Mouse (Mus musculus): ENCODE measurements at regions not wholly inside any gene's neighbourhood (a gene's known extent, or its start where the extent isn't known, plus 50 kb on each side); places are given as distances from the start of the nearest gene placed in this dataset.

- Histone ChIP-seq H3K4me3 (ENCODE audit: low read length) (no peak overlapping the region), H3K27ac (ENCODE audit: low read depth, low read length) (no peak overlapping the region), H3K36me3 (ENCODE audit: control insufficient read depth, insufficient read depth, low read length) (no peaks in the 10 kb centered on the region), H3K4me2 (replicated peaks; ENCODE audit: low read depth, low read length) (no peak overlapping the region), H3K27me3 (ENCODE audit: control insufficient read depth, insufficient read depth, low read length) (no peaks in the 10 kb centered on the region), H3K9me3 (ENCODE audit: control insufficient read depth, low read length) (no peaks in the 10 kb centered on the region), H3K9ac (ENCODE audit: low read depth, low read length) (no peak overlapping the region), H3K4me1 (ENCODE audit: control insufficient read depth, insufficient read depth, low read length) (no peaks in the 10 kb centered on the region)
- WGBS = 69% methylated on average over 5 of the region's 5 CpGs
- no peak for ATAC-seq (ENCODE audit: low FRiP score, low TSS enrichment)
These were observed 318.6 kb downstream of the Epm2a start for GRCm38 (mm10) chr10:11661660-11662250.

- Histone ChIP-seq H3K27ac (ENCODE audit: low read depth, low read length) (no peak overlapping the region), H3K4me1 (ENCODE audit: control insufficient read depth, insufficient read depth, low read length) (no peaks in the 10 kb centered on the region), H3K9me3 (ENCODE audit: control insufficient read depth, low read length) (no peaks in the 10 kb centered on the region), H3K4me2 (replicated peaks; ENCODE audit: low read depth, low read length) (no peak overlapping the region), H3K4me3 (ENCODE audit: low read length) (no peak overlapping the region), H3K9ac (ENCODE audit: low read depth, low read length) (no peak overlapping the region), H3K27me3 (ENCODE audit: control insufficient read depth, insufficient read depth, low read length) (no peaks in the 10 kb centered on the region), H3K36me3 (ENCODE audit: control insufficient read depth, insufficient read depth, low read length) (no peaks in the 10 kb centered on the region)
- ATAC-seq (ENCODE audit: low FRiP score, low TSS enrichment) = no peak
- 39% methylated on average over 2 of the region's 2 CpGs for WGBS
These were observed 366.5 kb downstream of the Epm2a start for GRCm38 (mm10) chr10:11709742-11710141.

GRCm38 (mm10) chr10:11724775-11725174 lies 381.6 kb downstream of the Epm2a start:
- WGBS = 80% methylated on average over 7 of the region's 7 CpGs
- Histone ChIP-seq H3K27ac (ENCODE audit: low read depth, low read length) (no peak overlapping the region), H3K36me3 (ENCODE audit: control insufficient read depth, insufficient read depth, low read length) (no peaks in the 10 kb centered on the region), H3K4me2 (replicated peaks; ENCODE audit: low read depth, low read length) (no peak overlapping the region), H3K4me3 (ENCODE audit: low read length) (no peak overlapping the region), H3K4me1 (ENCODE audit: control insufficient read depth, insufficient read depth, low read length) (no peaks in the 10 kb centered on the region), H3K9me3 (ENCODE audit: control insufficient read depth, low read length) (no peaks in the 10 kb centered on the region), H3K27me3 (ENCODE audit: control insufficient read depth, insufficient read depth, low read length) (no peaks in the 10 kb centered on the region), H3K9ac (ENCODE audit: low read depth, low read length) (no peak overlapping the region)
- ATAC-seq (ENCODE audit: low FRiP score, low TSS enrichment) = no peak

- H3K36me3 ChIP-seq (ENCODE audit: control insufficient read depth, insufficient read depth, low read length) = no peaks in the 10 kb centered on the region
- H3K27ac ChIP-seq (ENCODE audit: low read depth, low read length) = no peak overlapping the region
- H3K27me3 ChIP-seq (ENCODE audit: control insufficient read depth, insufficient read depth, low read length) = no peaks in the 10 kb centered on the region
- no peak overlapping the region for H3K4me3 ChIP-seq (ENCODE audit: low read length)
- H3K4me1 ChIP-seq (ENCODE audit: control insufficient read depth, insufficient read depth, low read length) = no peaks in the 10 kb centered on the region
- no peak overlapping the region for H3K9ac ChIP-seq (ENCODE audit: low read depth, low read length)
- no peak overlapping the region for H3K4me2 ChIP-seq (replicated peaks; ENCODE audit: low read depth, low read length)
- no peaks in the 10 kb centered on the region for H3K9me3 ChIP-seq (ENCODE audit: control insufficient read depth, low read length)
- ATAC-seq (ENCODE audit: low FRiP score, low TSS enrichment) = no peak
- WGBS = 78% methylated on average over 2 of the region's 2 CpGs
These were observed 386.3 kb downstream of the Epm2a start for GRCm38 (mm10) chr10:11729536-11729935.

- Histone ChIP-seq H3K4me1 (ENCODE audit: control insufficient read depth, insufficient read depth, low read length) (no peaks in the 10 kb centered on the region), H3K9me3 (ENCODE audit: control insufficient read depth, low read length) (no peaks in the 10 kb centered on the region), H3K9ac (ENCODE audit: low read depth, low read length) (no peak overlapping the region), H3K36me3 (ENCODE audit: control insufficient read depth, insufficient read depth, low read length) (no peaks in the 10 kb centered on the region), H3K27me3 (ENCODE audit: control insufficient read depth, insufficient read depth, low read length) (no peaks in the 10 kb centered on the region), H3K4me2 (replicated peaks; ENCODE audit: low read depth, low read length) (no peak overlapping the region), H3K4me3 (ENCODE audit: low read length) (no peak overlapping the region), H3K27ac (ENCODE audit: low read depth, low read length) (no peak overlapping the region)
- WGBS = 80% methylated on average over 5 of the region's 5 CpGs
- ATAC-seq (ENCODE audit: low FRiP score, low TSS enrichment) = no peak
These were observed 396.6 kb downstream of the Epm2a start for GRCm38 (mm10) chr10:11739574-11740368.

- Histone ChIP-seq H3K27me3 (ENCODE audit: control insufficient read depth, insufficient read depth, low read length) (no peaks in the 10 kb centered on the region), H3K27ac (ENCODE audit: low read depth, low read length) (no peak overlapping the region), H3K4me3 (ENCODE audit: low read length) (no peak overlapping the region), H3K4me1 (ENCODE audit: control insufficient read depth, insufficient read depth, low read length) (no peaks in the 10 kb centered on the region), H3K4me2 (replicated peaks; ENCODE audit: low read depth, low read length) (no peak overlapping the region), H3K36me3 (ENCODE audit: control insufficient read depth, insufficient read depth, low read length) (no peaks in the 10 kb centered on the region), H3K9ac (ENCODE audit: low read depth, low read length) (no peak overlapping the region), H3K9me3 (ENCODE audit: control insufficient read depth, low read length) (no peaks in the 10 kb centered on the region)
- WGBS = 94% methylated on average over 4 of the region's 4 CpGs
- no peak for ATAC-seq (ENCODE audit: low FRiP score, low TSS enrichment)
These were observed 402.4 kb downstream of the Epm2a start for GRCm38 (mm10) chr10:11745587-11745986.

- no peaks in the 10 kb centered on the region for H3K27me3 ChIP-seq (ENCODE audit: control insufficient read depth, insufficient read depth, low read length)
- no peak overlapping the region for H3K9ac ChIP-seq (ENCODE audit: low read depth, low read length)
- no peaks in the 10 kb centered on the region for H3K36me3 ChIP-seq (ENCODE audit: control insufficient read depth, insufficient read depth, low read length)
- no peak overlapping the region for H3K4me2 ChIP-seq (replicated peaks; ENCODE audit: low read depth, low read length)
- no peaks in the 10 kb centered on the region for H3K9me3 ChIP-seq (ENCODE audit: control insufficient read depth, low read length)
- H3K4me1 ChIP-seq (ENCODE audit: control insufficient read depth, insufficient read depth, low read length) = no peaks in the 10 kb centered on the region
- H3K4me3 ChIP-seq (ENCODE audit: low read length) = no peak overlapping the region
- ATAC-seq (ENCODE audit: low FRiP score, low TSS enrichment) = no peak
- H3K27ac ChIP-seq (ENCODE audit: low read depth, low read length) = no peak overlapping the region
These were observed 403.8 kb downstream of the Epm2a start for GRCm38 (mm10) chr10:11746959-11747358.

- ATAC-seq (ENCODE audit: low FRiP score, low TSS enrichment) = no peak
- no peaks in the 10 kb centered on the region for H3K4me1 ChIP-seq (ENCODE audit: control insufficient read depth, insufficient read depth, low read length)
- no peak overlapping the region for H3K9ac ChIP-seq (ENCODE audit: low read depth, low read length)
- no peaks in the 10 kb centered on the region for H3K27me3 ChIP-seq (ENCODE audit: control insufficient read depth, insufficient read depth, low read length)
- no peak overlapping the region for H3K4me3 ChIP-seq (ENCODE audit: low read length)
- 84% methylated on average over 5 of the region's 5 CpGs for WGBS
- no peaks in the 10 kb centered on the region for H3K36me3 ChIP-seq (ENCODE audit: control insufficient read depth, insufficient read depth, low read length)
- H3K27ac ChIP-seq (ENCODE audit: low read depth, low read length) = no peak overlapping the region
- no peaks in the 10 kb centered on the region for H3K9me3 ChIP-seq (ENCODE audit: control insufficient read depth, low read length)
- H3K4me2 ChIP-seq (replicated peaks; ENCODE audit: low read depth, low read length) = no peak overlapping the region
These were observed 412.0 kb downstream of the Epm2a start for GRCm38 (mm10) chr10:11755105-11755730.

- 28% methylated on average over 6 of the region's 6 CpGs for WGBS
- Histone ChIP-seq H3K36me3 (ENCODE audit: control insufficient read depth, insufficient read depth, low read length) (no peaks in the 10 kb centered on the region), H3K4me3 (ENCODE audit: low read length) (no peak overlapping the region), H3K9ac (ENCODE audit: low read depth, low read length) (no peak overlapping the region), H3K9me3 (ENCODE audit: control insufficient read depth, low read length) (peaks cover 4% of the 10 kb centered on the region; the same call in 1 of the 2 replicates), H3K4me1 (ENCODE audit: control insufficient read depth, insufficient read depth, low read length) (no peaks in the 10 kb centered on the region), H3K27me3 (ENCODE audit: control insufficient read depth, insufficient read depth, low read length) (no peaks in the 10 kb centered on the region), H3K4me2 (replicated peaks; ENCODE audit: low read depth, low read length) (no peak overlapping the region), H3K27ac (ENCODE audit: low read depth, low read length) (no peak overlapping the region)
- 0 out of 2 replicates have a peak, but pooled peaks have one; percentile 34 for ATAC-seq (ENCODE audit: low FRiP score, low TSS enrichment)
These were observed 434.7 kb downstream of the Epm2a start for GRCm38 (mm10) chr10:11777894-11778293.
